Mouse (Mus musculus): ENCODE results near the gene Ptgfr. TPM values are rescaled to one million over a fixed set of nuclear protein-coding genes. Genes with fewer than 3 reads are reported as not detected.

Ptgfr gene
- polyA plus RNA-seq, 1 experiment from 2014 or later: 11.0 TPM

Other genes starting within 250 kb of the Ptgfr start
- gene Ifi44, start 87.7 kb downstream of the Ptgfr start, polyA plus RNA-seq (2015; fragmentation: Nextera tagmentation; extraction: Ambion mirVana): 0.83 and 2.0 TPM in 2 replicates
- gene Ifi44l, start 74.7 kb downstream of the Ptgfr start, polyA plus RNA-seq (2015; fragmentation: Nextera tagmentation; extraction: Ambion mirVana): not detected in 2 replicates